Mouse (Mus musculus) liver, adult (tissue): ENCODE measurements at regions not wholly inside any gene's neighbourhood (a gene's known extent, or its start where the extent isn't known, plus 50 kb on each side); places are given as distances from the start of the nearest gene placed in this dataset.

Experiments used
- GATA4 ChIP-seq: IDR thresholded peaks from 2 replicates; pipeline ENCODE4 v1.6.1; 2014; ENCODE audit warnings: mild to moderate bottlenecking, low read length; ENCODE audit not compliant: insufficient replicate concordance

DNA sequence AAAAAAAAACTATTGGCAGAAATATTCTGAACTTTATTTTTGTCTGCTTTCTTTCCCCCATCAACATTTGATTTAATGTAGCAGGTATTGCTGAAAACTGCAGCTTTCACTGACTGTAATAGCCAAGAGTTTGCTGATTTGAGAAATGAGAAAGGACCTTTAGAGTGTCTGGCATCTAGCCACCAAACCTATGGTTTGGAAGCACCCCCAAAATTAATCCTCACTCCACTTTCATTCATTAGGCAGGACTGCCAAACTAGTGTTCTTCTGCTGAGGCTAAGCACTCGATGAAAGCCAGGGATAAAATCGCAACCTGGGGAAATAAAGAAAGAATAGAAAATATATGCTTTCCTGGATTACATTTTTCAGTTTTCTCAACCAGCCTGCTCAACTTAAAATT lies 320.4 kb downstream of the Atp6ap1l start:
- TF ChIP-seq GATA4: no peak

DNA sequence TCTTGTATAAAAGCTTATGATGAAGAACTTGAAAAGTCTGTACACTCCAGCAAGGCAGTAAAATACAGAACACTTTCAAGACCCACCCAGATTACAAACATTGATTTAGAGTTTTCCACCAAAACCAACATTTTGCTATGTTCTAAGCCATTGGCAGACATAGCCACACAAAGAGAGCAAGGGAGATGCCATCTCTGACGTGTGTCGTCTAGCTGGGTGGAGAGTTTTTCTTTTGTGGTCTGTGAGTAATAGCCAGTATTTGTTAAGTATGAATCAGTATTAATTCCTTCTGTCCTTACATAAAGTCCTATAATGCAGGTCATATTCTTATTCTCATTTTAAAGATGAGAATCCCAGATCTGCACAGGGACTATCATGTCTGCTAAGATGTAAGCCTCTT lies 329.8 kb downstream of the Atp6ap1l start:
- no peak for TF ChIP-seq GATA4

DNA sequence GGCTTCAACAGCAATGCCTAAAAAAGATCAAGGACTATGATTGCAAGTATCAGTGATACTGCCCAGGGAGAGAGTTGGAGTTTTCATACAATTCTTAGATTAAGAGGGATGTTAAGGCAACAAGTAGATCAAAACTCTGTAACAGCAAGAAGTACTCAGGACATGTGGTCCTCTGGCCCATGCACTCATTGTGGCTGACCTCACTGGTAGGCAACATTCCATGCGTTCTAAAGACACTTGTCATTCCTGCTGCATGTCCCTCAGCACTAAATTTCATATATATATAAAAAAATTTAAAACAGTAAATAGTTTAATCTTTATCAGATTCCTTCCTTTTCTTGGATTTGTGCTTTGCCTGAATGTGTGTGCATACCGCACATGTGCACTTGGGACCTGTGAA lies 332.6 kb downstream of the Atp6ap1l start:
- TF ChIP-seq GATA4: no peak

DNA sequence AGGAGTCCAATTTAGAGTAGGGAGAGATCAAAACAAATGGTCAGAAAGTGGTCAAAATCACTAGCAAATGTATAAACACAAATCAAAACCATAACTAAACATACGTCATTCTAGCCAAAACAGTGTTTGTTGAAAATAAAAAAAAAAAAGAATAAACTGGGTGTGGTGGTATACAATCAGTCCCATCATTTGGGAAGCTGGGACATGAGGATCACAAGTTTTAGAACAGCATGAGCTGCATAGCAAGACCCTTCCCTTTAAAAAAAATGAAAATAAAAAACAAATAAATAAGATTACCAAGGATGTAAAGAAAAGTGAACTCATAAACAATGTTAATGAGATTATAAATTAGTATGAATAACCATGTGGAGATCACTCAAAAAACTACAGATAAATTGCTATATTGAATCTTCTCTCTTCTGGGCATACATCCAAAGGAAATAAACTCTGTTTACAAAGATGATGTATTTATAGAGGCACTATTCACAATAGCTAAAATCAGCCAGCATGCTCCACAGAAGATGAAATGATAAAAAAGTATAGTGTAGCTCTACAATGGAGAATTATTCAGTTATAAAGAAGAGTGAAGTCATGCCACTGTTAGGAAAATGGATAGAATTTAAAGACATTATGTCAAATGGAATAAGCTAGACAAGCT lies 341.8 kb downstream of the Atp6ap1l start:
- no peak for TF ChIP-seq GATA4

DNA sequence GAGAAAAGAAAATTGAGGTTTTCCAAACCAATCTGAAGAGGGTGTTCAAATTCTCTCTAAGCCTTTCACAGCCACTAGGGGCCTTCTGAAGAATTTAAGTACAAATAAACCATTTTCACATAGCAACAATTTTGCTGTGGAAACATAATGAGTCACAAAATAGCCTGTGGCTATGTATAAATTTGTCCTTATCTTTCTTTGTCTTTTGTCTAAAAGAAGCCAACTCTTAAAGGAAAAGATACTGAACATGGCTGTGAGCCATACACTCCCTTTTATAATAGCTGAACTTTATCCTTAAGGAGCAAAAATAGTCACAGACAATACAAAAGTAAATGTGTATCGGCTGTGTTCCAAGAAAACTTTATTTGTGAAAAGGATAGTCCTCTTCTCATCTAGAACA lies 345.1 kb downstream of the Atp6ap1l start:
- TF ChIP-seq GATA4: no peak

DNA sequence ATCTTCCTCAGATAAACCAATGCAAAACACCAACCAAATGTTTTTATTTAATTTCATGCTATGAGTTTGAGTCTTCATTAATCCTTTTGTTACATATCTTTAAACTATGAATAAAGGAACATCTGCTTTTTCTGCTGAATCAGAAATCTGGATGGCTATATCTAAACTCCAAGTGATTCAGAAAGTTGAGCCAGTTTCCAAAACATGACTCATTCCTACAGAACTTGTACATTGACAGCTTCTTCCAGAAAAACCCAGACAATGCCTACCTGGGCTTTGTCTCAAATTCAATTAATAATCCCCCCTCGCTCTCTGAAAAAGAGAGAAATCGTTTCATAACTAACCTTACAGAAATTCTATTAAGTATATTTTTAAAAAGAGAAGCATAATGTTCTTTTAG lies 345.7 kb downstream of the Atp6ap1l start:
- no peak for TF ChIP-seq GATA4

DNA sequence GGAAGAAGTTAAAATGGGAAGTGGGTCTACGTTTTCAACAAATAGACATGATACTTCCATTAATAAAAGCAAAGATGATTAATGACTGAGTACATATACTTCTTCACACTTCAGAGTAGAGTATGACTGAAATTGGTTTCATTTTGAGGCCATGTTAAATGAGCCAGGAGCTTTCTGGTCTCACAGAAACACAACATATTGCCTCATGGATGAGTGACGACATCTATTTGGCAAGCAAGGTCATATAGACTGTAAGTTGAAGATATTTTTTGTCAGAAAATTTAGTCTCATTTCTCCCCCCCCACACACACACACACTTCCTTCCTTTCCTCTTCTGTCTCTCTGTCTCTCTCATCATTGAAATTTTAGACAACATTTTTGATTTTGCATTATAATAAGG lies 354.0 kb downstream of the Atp6ap1l start:
- no peak for TF ChIP-seq GATA4

DNA sequence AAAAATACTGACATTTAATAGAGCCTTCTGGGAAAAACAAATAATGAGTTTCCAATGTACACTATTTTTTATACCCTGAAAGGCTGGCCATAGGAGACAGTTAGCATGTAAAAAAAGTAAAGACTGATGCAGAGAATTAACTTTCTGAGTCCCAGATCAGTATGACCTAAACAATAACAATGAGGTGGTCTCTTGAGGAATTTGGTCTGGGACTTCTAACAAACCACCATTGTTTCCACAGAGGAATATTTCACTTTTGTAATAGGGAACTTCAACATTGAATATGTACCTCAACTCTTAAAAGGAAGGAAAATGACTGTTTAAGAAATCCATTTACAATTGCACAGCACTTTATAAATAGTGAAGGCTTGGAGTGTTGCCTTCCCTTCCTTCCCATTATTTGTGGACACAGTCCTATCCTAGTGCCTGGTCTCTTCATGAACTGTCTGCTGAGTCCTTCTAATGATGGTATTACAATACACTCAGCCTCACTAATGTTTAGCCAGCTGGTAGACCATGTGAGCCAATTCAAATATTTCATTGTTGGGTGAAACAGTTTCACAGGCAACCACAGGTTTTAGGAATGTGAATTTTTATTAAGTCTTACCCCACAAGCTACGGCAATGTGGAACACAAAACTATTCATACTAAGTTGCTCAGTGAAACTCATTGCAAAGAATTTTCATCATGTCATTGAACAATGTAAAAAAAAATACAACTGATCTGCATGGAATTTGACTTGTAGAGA lies 358.7 kb downstream of the Atp6ap1l start:
- TF ChIP-seq GATA4: no peak

DNA sequence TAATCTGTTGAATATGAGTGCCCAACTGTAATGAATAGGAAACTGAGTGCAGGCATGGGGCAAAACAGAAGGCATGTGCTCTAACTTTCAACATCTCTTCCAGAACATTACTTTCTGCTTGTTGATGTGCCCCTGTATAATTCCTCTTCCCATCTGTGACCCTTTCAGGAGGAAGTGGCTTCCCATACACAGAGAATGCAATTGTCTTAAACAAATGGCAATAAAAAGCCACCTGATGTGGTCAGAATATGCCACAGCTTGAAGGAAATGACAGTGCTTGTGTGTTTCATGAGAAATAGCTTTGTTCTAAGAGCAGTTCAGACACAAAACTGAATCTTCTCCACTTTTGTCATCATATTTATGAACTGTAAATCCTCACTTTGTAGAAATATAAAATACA lies 359.3 kb downstream of the Atp6ap1l start:
- no peak for TF ChIP-seq GATA4

DNA sequence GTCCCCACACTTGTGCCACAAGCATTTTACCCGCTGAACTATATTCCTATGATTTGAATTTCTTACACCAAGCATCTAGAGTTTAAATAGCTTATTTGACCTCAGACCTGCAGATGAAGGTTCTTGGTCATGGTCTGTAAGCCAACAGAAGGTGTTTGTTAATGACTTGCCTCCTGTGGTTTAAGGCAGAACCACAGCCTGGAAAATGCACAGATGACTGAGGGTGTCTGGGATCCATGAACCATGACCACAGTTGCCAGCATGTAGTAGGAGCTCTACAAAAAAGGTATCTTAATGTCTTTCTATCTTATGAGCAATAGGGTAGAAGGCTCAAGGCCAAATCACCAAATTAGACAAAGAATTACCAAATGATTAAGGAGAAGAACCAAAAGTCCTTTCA lies 367.6 kb downstream of the Atp6ap1l start:
- TF ChIP-seq GATA4: no peak

DNA sequence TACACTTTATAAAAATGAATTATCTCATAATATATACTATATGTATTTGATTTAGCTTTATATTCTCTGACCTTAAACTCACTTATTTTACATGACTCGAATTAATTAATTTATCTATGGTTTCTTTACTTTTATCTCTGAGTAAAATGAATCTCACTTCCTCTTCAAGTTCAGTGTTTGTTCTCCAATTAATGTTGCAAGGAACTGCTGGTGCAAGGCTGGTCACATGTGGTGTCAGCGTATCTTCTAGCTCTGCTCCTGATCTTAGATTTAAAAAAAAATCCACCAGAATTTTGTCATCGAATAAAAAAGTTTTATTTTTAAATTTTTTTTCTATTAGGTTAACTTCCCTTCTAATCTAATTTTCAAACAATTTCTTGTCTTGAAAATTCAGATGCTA lies 378.2 kb downstream of the Atp6ap1l start:
- TF ChIP-seq GATA4: no peak

DNA sequence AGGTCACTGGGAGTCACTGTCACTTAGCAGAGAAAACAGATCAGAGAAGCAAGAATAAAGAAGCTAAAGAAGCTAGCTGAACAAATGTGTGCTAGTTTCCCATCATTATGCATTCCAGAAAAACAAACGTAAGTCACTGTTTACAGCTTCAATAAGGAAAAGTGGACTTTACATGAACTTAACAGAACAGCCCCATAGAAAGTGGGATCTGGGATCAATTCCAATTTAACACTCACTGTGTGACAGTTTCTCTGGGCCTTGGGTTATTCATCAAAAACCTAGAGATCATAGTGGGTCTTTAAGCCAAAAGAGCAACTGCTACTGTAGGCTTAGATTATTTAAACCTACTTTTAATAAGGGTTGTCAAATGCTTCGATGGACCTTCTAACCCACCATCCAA lies 379.4 kb downstream of the Atp6ap1l start:
- TF ChIP-seq GATA4: no peak

DNA sequence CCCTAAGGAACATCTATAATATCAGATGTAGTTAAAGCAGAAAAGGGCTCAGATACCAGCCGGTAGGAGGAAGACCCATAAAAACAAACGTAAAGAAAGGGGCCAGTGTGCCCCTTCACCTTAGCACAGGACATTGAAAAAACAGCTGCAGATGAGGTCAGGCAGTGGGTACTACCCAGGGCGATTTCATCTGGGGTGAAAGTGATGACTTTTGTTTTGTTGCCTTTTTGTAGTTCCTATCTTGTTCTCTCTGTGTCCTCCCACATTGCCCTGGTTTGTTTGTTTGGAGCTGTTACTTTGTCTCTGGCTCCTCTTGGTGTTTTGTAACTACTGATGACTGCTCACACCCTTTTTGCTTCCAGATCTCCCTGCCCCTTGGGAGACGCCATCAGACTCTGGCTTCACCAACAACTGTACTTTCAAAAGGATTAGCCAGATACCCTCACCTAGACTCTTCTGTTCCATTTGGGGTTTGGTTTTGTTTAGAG lies 383.4 kb downstream of the Atp6ap1l start:
- no peak for TF ChIP-seq GATA4

DNA sequence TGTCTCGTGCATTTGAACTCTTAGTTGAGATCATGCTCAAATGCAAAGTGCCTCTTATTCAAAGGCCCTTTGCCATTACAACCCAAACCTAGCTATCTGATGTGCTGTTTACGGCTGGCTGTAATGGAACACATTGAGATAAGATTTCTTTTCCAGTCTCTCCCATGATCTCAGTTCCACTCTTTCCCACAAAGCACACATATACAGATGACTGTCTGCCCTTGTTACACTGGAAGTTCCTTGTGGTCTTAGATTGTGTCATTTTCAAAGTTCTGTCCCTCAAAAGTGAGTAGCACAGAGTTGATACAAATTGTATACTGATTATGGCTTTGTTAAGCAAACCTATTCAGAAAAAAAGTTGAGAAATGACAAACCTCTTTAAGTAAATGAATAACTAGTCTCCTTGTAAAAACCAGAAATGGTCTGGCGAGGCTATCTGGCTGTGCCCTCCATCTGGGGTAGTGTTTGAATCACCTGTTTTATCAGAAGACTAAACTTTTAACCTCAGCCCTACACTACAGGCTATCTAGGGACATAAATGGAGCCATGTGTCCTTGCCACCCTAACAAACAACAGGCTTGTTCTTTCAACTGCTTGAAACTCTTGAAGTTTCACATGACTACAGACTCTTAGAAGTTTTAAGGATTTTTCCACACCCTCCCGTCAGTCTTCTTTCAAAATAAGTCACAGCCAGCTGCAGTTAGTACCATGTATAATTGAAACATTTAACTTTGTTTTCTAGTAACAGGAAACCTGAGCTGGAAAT lies 384.0 kb downstream of the Atp6ap1l start:
- no peak for TF ChIP-seq GATA4

DNA sequence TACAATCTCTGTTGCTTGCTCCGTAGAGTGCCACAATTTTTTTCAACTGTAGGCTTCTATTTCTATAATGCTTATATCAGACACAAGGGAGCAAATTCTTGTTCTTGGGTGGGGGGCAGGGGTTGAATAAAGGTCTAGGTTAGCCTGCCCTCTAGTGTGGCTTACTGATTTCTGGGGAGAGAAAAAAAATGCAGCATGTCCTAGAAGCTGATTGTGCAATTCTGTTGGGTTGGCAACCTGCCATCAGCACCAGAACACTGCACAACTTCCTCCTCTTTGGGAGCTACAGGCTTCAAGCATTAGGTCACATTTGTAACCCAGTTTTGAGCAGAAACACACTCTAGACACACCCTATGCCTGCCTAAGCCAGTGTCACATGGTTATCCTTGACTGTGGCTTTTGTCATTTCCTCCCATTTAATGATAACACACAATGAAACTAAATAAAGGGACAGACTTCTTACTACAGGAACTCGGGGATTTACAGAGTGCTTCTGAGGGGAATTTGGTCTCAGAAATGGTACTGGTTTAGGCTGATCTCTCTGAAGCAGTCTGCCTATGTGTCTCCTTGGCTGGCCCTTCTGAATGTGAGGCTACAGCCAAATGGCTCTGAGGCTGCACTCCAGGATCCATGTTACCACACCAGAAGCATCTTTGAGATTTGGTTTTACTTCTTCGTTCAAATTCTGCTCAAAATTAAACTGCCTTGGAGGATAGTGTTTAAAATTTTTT lies 389.2 kb downstream of the Atp6ap1l start:
- peak; percentile 68; the same call in 1 of the 2 replicates for TF ChIP-seq GATA4
